ENCODE assay signal across 18 mouse cellular contexts in the genomic region with DNA sequence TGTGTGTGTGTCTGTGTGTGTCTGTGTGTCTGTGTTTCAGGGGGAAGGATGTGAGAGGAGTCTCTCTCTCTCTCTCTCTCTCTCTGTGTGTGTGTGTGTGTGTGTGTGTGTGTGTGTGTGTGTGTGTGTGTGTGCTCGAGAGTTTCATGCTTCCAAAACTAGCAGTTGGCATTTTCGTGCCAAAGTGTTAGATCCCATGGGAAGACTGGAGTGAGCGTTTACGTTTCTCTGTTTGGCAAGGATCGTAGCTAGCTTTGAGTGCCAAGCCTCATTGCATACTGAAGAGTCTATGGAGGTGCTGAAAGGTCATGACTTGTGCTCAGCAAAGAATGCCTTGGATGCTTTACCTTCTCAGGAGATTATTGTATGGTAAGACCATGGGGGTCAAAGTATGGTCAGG.
"Had no signal": no experiment of that assay in that cellular context is flagged by ENCODE, and none has a peak within 500 bp of the region (broad histone marks: within the 10 kb centered on the region; RNA-seq: fewer than 3 reads in every experiment).

No protein-coding gene starts in this region.

- H3K27ac ChIP-seq: kidney, postnatal 0 days; layer of hippocampus, adult 2 months; limb, embryonic 15.5 days; liver, embryonic 12.5 days; lung, embryonic 15.5 days; macrophage; midbrain, embryonic 12.5 days; neural tube, embryonic 13.5 days had no signal

- H3K27me3 ChIP-seq: limb, embryonic 15.5 days; liver, embryonic 12.5 days; lung, embryonic 15.5 days; megakaryocyte, embryonic 14.5 days; midbrain, embryonic 12.5 days; neural tube, embryonic 13.5 days had no signal

- ATAC-seq: liver, embryonic 12.5 days; midbrain, embryonic 16.5 days had no signal

- H3K36me3 ChIP-seq: limb, embryonic 15.5 days; liver, embryonic 12.5 days; lung, embryonic 15.5 days; midbrain, embryonic 12.5 days; neural tube, embryonic 13.5 days had no signal

- H3K4me2 ChIP-seq: limb, embryonic 15.5 days; liver, embryonic 12.5 days; lung, embryonic 15.5 days; midbrain, embryonic 12.5 days; neural tube, embryonic 13.5 days had no signal

- DNase-seq: kidney, adult 2 months; kidney, postnatal 36 days; lung, postnatal 14 days; retina, postnatal 1 day; right cerebral cortex, postnatal 4 days; spleen, adult 18-20 months; thymus, adult 18-20 months; thymus, postnatal 14 days had no signal

- H3K4me1 ChIP-seq: megakaryocyte, embryonic 14.5 days; neural tube, embryonic 13.5 days had no signal

- H3K4me3 ChIP-seq: layer of hippocampus, adult 2 months; limb, embryonic 15.5 days; liver, embryonic 12.5 days; lung, embryonic 15.5 days; megakaryocyte, embryonic 14.5 days; midbrain, embryonic 12.5 days; neural tube, embryonic 13.5 days had no signal

- H3K9me3 ChIP-seq: limb, embryonic 15.5 days; liver, embryonic 12.5 days; lung, embryonic 15.5 days; megakaryocyte, embryonic 14.5 days; midbrain, embryonic 12.5 days; neural tube, embryonic 13.5 days had no signal

- H3K9ac ChIP-seq: limb, embryonic 15.5 days; liver, embryonic 12.5 days; lung, embryonic 15.5 days; midbrain, embryonic 12.5 days; neural tube, embryonic 13.5 days had no signal
